Mouse (Mus musculus): ENCODE measurements around the gene Kcnd3. TPM values are rescaled to one million over a fixed set of nuclear protein-coding genes. Genes with fewer than 3 reads are reported as not detected.

Kcnd3 gene
- polyA plus RNA-seq, 1 experiment from 2014 or later = 0.58 TPM

- 33% methylated on average over 4 of the region's 4 CpGs for WGBS
- no peak overlapping the region for H3K27ac ChIP-seq
- DNase-seq (ENCODE audit: low spot score) = peak; percentile 85
These were observed 28.7 kb upstream of the Kcnd3 start for GRCm38 (mm10) chr3:105423427-105423826.

DNA sequence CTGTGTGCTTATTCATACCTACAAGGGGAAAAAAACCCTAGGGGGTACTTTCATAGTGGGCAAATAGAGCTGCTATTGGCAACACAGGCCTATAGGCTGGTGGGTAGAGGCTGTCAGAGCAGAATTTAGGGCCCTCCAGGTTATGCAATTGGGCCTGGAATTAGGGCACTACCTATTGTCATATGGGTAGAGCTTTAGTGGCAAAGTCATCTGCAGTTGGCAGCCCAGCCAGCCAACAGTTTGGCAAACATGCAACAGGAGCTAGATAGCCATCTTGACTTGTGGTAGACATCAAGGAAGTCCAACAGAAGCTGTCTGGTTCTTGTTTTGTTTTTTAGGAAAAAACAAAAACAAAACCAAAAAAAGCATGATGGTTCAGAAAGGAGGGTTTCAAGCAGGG, 23.5 kb upstream of the Kcnd3 start:
- no peak overlapping the region for H3K4me3 ChIP-seq

More at GRCm38 (mm10) chr3:105423427-105423826, 28.7 kb upstream of the Kcnd3 start:
- Histone ChIP-seq H3K27me3 (ENCODE audit: insufficient read depth, poor library complexity, severe bottlenecking) (no peaks in the 10 kb centered on the region), H3K9me3 (no peaks in the 10 kb centered on the region), H3K4me1 (peaks cover 13% of the 10 kb centered on the region; the same call in 1 of the 2 replicates), H3K36me3 (no peaks in the 10 kb centered on the region), H3K4me3 (no peak overlapping the region)

DNA sequence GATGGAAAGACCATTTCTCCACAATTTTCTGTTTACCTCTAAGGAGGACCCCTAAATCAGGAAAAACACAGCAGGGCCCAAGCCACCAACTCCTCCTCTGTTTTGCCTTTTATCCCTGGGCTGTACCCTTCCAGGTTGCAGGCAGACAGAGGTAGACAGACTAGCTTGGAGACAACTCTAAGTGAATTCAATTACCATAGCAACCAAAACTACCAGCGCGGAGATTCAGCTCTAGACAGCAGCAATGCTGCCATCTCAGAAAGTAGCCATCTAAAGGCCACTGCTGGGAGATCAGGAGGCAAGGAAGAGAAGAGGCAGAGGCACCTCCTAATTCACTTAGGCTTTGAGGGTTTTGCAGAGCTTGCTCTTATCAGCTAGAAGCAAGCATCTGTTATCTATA, 15.7 kb upstream of the Kcnd3 start:
- peaks cover 8% of the 10 kb centered on the region for H3K4me1 ChIP-seq
- no peak overlapping the region for H3K27ac ChIP-seq
- no peak for DNase-seq (ENCODE audit: low spot score)
- 0 out of 2 replicates have a peak, but pooled peaks cover 10% of the 10 kb centered on the region for H3K27me3 ChIP-seq (ENCODE audit: insufficient read depth, poor library complexity, severe bottlenecking)
- no peak overlapping the region for H3K4me3 ChIP-seq
- WGBS = 40% methylated on average over 2 of the region's 2 CpGs
- no peaks in the 10 kb centered on the region for H3K36me3 ChIP-seq
- no peaks in the 10 kb centered on the region for H3K9me3 ChIP-seq

More for the DNA sequence above, 23.5 kb upstream of the Kcnd3 start:
- Histone ChIP-seq H3K36me3 (no peaks in the 10 kb centered on the region), H3K9me3 (no peaks in the 10 kb centered on the region), H3K27ac (no peak overlapping the region), H3K4me1 (peaks cover 10% of the 10 kb centered on the region; the same call in 1 of the 2 replicates), H3K27me3 (ENCODE audit: insufficient read depth, poor library complexity, severe bottlenecking) (no peaks in the 10 kb centered on the region)
- no peak for DNase-seq (ENCODE audit: low spot score)

GRCm38 (mm10) chr3:105436971-105437370, 15.2 kb upstream of the Kcnd3 start:
- no peak overlapping the region for H3K27ac ChIP-seq
- 0 out of 2 replicates have a peak, but pooled peaks cover 10% of the 10 kb centered on the region for H3K27me3 ChIP-seq (ENCODE audit: insufficient read depth, poor library complexity, severe bottlenecking)
- no peaks in the 10 kb centered on the region for H3K36me3 ChIP-seq
- WGBS = 79% methylated on average over 11 of the region's 11 CpGs
- peaks cover 8% of the 10 kb centered on the region for H3K4me1 ChIP-seq
- H3K4me3 ChIP-seq = no peak overlapping the region
- DNase-seq (ENCODE audit: low spot score) = no peak
- H3K9me3 ChIP-seq = no peaks in the 10 kb centered on the region

DNA sequence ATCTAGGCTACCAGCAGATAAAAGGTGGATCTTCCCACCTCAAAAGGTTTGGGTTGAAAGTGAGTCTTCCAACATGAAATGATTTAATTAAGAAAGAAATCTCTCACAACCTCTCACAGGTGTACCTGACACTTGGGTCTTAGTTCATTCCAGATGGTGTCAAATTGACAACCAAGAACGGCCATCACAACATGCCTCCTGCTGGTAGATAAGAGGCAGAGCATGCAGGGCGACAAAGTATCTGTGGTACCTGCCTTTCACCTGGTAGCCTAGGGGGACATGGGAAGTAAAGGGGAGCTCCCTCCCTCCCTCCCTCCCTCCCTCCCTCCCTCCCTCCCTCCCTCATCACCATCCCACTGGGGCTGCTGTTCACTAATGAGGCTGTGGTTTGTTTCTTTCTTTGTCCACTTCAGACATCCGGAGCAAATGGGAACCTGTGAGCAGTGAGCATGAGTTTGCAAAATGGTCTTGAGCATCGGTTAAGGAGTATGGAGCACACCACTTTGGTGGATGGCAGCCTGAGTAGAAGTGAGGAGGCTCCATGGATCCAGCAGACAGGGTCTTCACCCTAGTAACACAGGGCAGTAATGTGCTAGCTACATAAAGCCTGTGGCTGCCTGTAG, 11.1 kb upstream of the Kcnd3 start:
- Histone ChIP-seq H3K27me3 (ENCODE audit: insufficient read depth, poor library complexity, severe bottlenecking) (0 out of 2 replicates have a peak, but pooled peaks cover 4% of the 10 kb centered on the region), H3K4me3 (no peak overlapping the region), H3K4me1 (peaks cover 8% of the 10 kb centered on the region), H3K27ac (no peak overlapping the region), H3K36me3 (no peaks in the 10 kb centered on the region), H3K9me3 (no peaks in the 10 kb centered on the region)
- DNase-seq (ENCODE audit: low spot score) = no peak
- 64% methylated on average over 4 of the region's 4 CpGs for WGBS

DNA sequence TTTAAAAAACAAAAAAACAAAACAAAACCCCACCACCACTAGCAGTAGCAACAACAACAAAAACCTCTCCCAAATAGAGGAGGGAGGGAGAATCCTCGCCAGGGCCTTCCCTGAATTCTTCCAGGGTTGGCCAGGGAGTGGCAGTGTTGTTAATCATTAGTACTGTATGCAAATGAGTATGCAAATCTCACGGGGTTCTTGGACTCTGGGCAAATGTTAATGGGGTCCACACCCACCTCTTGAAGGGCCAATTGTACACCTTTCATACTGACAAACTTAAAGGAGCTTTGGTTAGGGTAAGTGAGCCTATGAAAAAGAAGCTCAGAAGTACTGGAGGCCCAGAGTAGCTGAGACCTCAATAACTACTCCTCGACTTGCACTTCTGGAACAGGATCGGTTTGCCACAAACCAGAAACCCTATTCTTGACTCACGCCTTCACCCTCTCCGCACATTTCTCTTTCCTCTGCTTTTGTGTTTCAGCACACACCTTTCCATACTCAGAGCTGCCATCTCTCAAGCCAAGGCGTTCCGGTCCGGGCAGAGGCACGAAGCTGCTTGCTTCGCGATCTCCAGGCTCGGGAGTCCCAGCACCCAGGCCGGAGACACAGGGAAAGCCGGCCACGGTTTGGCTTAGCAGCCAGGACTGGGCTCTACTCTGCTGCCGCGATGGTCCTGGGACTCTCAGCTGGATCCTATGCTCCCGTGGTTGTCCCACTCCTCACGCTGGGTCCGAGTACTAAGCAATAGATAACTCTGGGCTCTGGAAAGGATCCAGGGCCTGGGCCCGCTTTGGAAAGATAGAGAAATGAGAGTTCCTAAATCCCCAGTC, 1.3 kb upstream of the Kcnd3 start:
- Histone ChIP-seq H3K9me3 (no peaks in the 10 kb centered on the region), H3K27ac (no peak overlapping the region), H3K36me3 (no peaks in the 10 kb centered on the region), H3K4me3 (peak overlapping the region; percentile 81), H3K4me1 (peaks cover 22% of the 10 kb centered on the region), H3K27me3 (ENCODE audit: insufficient read depth, poor library complexity, severe bottlenecking) (peaks cover 84% of the 10 kb centered on the region)
- under 1% methylated on average over 22 of the region's 22 CpGs for WGBS
- DNase-seq (ENCODE audit: low spot score) = peak; percentile 78

DNA sequence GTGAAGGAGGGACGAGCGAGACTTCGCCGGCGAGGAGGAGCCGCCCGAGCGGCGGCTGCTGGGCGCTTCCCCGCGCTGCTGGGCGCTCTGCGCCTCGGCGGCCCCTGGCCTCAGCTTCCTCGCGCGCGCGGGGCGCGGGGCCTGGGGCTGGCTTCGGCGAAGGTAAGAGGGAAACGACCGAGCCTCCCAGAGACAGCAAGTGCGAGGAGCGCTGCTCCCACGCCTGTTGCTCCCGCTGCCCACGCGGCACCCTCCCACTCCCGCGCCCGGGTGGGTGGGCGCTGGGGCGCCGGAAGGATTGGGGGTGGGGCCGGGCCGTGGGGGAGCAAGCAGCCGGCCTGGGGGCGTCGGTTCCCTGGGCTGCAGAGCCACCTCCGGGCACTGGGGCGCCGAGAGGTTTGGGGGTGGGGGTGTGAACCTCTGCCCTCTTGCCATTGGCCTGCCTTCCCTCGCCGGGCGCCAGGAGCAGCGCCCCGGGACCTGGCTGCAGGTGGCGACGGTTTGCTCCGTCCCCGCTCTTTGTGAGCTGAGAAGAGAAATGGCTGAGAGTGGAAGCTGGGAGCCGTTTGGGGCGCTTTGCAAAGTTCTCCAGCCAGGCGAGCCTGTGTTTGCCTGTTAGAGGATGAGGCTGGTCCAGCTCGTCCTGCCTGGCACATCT, 555 bp downstream of the Kcnd3 start:
- H3K4me3 ChIP-seq = peak overlapping the region; percentile 81
- H3K9me3 ChIP-seq = no peaks in the 10 kb centered on the region
- peak overlapping the region; percentile 85 for H3K27ac ChIP-seq
- H3K4me1 ChIP-seq = peaks cover 22% of the 10 kb centered on the region
- H3K36me3 ChIP-seq = no peaks in the 10 kb centered on the region
- DNase-seq (ENCODE audit: low spot score) = no peak
- peaks cover 88% of the 10 kb centered on the region for H3K27me3 ChIP-seq (ENCODE audit: insufficient read depth, poor library complexity, severe bottlenecking)
- under 1% methylated on average over 57 of the region's 60 CpGs for WGBS

DNA sequence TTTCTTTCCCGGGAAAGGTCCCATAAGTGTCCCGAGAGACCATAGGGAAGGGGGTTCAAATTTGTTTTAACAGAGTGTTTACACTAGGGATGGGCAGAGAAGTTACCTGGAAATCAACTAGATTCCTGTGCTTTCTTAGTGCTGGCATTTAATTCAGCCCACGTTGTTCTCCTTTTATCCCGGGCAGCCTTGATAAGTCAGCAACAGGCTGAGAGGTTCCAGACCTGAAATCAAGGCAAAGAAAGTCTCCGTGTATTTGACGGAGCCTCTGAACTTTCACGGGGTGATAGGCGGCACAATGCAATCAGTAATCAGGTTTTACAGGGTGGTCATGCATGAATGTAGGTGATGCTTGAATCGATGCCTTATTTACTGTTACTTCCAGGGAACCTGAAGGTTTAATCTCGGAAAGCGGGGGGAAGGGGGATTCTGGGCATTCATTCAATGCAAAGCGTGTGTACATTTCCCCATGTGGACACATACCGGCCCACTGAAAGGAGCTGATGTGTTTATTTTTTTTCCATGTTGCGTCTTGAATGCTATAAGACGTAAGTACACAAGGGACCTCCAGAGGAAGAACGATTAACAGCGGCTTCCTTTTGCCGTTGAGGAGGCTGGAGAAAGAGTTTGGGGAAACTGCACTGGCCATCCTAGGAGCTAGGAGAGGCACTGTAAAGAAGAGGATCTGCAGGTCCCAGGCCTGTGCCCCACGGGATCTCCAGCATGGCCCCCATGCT, 1.3 kb downstream of the Kcnd3 start:
- no peak for DNase-seq (ENCODE audit: low spot score)
- 5% methylated on average over 19 of the region's 19 CpGs for WGBS
- Histone ChIP-seq H3K27ac (no peak overlapping the region), H3K4me1 (peaks cover 22% of the 10 kb centered on the region), H3K9me3 (no peaks in the 10 kb centered on the region), H3K36me3 (no peaks in the 10 kb centered on the region), H3K27me3 (ENCODE audit: insufficient read depth, poor library complexity, severe bottlenecking) (peaks cover 83% of the 10 kb centered on the region), H3K4me3 (peak overlapping the region; percentile 81)

DNA sequence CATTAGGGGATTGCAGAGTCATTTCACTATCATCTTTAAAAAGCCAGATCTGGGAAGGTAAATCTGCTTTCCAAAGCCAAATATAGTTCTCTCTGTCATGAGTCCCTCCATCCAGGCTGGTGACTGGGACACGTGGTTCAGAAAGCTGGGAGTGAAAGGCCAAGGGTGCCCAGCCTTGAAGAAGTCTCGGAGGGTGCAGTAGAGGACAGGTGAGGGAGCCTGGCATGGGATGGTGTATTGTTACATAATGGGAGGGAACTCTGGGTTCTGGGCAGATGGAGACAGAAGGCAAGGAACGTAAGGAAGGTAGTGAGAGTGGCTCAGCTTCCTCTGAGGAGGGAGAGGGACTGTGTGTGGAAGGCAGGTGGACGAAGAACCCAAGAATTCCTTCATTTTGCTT, 5.5 kb downstream of the Kcnd3 start:
- DNase-seq (ENCODE audit: low spot score) = no peak
- no peaks in the 10 kb centered on the region for H3K9me3 ChIP-seq
- WGBS = 71% methylated on average over 4 of the region's 4 CpGs
- peaks cover 12% of the 10 kb centered on the region for H3K4me1 ChIP-seq
- H3K27me3 ChIP-seq (ENCODE audit: insufficient read depth, poor library complexity, severe bottlenecking) = peaks cover 55% of the 10 kb centered on the region
- no peak overlapping the region for H3K4me3 ChIP-seq
- H3K36me3 ChIP-seq = no peaks in the 10 kb centered on the region
- H3K27ac ChIP-seq = no peak overlapping the region

GRCm38 (mm10) chr3:105466538-105466937, 14.4 kb downstream of the Kcnd3 start:
- no peak for DNase-seq (ENCODE audit: low spot score)
- Histone ChIP-seq H3K9me3 (no peaks in the 10 kb centered on the region), H3K4me1 (no peaks in the 10 kb centered on the region), H3K27me3 (ENCODE audit: insufficient read depth, poor library complexity, severe bottlenecking) (peaks cover 25% of the 10 kb centered on the region; the same call in 1 of the 2 replicates), H3K27ac (no peak overlapping the region), H3K4me3 (no peak overlapping the region), H3K36me3 (no peaks in the 10 kb centered on the region)
- WGBS = 73% methylated on average over 8 of the region's 8 CpGs

- Histone ChIP-seq H3K4me3 (no peak overlapping the region), H3K36me3 (no peaks in the 10 kb centered on the region), H3K27me3 (ENCODE audit: insufficient read depth, poor library complexity, severe bottlenecking) (no peaks in the 10 kb centered on the region), H3K27ac (no peak overlapping the region), H3K9me3 (no peaks in the 10 kb centered on the region), H3K4me1 (no peaks in the 10 kb centered on the region)
- DNase-seq (ENCODE audit: low spot score) = no peak
- 74% methylated on average over 1 of the region's 1 CpGs for WGBS
These were observed 20.4 kb downstream of the Kcnd3 start for GRCm38 (mm10) chr3:105472564-105472963.

- Histone ChIP-seq H3K27me3 (ENCODE audit: insufficient read depth, poor library complexity, severe bottlenecking) (peaks cover 16% of the 10 kb centered on the region; the same call in 1 of the 2 replicates), H3K36me3 (no peaks in the 10 kb centered on the region), H3K4me1 (no peaks in the 10 kb centered on the region), H3K27ac (no peak overlapping the region), H3K4me3 (no peak overlapping the region), H3K9me3 (no peaks in the 10 kb centered on the region)
- 79% methylated on average over 1 of the region's 1 CpGs for WGBS
- no peak for DNase-seq (ENCODE audit: low spot score)
These were observed 24.3 kb downstream of the Kcnd3 start for GRCm38 (mm10) chr3:105476408-105476807.
